Mouse (Mus musculus) myocyte (in vitro differentiated cells): ENCODE measurements around the gene Kcnq4.

Source experiments
- CEBPB ChIP-seq: IDR thresholded peaks from 2 replicates; pipeline ENCODE4 v1.6.1; 2011; ENCODE audit warnings: mild to moderate bottlenecking, moderate library complexity; ENCODE audit not compliant: poor library complexity, insufficient read depth, severe bottlenecking
- E2F4 ChIP-seq: IDR thresholded peaks from one replicate; pipeline ENCODE4 v1.6.1; 2011; ENCODE audit warnings: mild to moderate bottlenecking, control low read depth, moderate library complexity; ENCODE audit not compliant: insufficient read depth
- MYOD1 ChIP-seq, 3 experiments: IDR thresholded peaks; one replicate each; pipeline ENCODE4 v1.6.1; 2011; ENCODE audit warnings: control low read depth in 2 of 3, low read depth in 2 of 3, mild to moderate bottlenecking in 2 of 3, moderate library complexity in 1 of 3; ENCODE audit not compliant: insufficient read length in 2 of 3, control insufficient read depth in 1 of 3
- MYOG ChIP-seq, 3 experiments: IDR thresholded peaks; one replicate each; pipeline ENCODE4 v1.6.1; 2011; ENCODE audit warnings: control low read depth in 2 of 3, low read depth in 2 of 3, mild to moderate bottlenecking in 2 of 3; ENCODE audit not compliant: insufficient read length in 2 of 3, control insufficient read depth in 1 of 3, insufficient read depth in 1 of 3
- POLR2A ChIP-seq: IDR thresholded peaks from one replicate; pipeline ENCODE4 v1.6.1; 2011; ENCODE audit warnings: low read depth, mild to moderate bottlenecking, control low read depth, moderate library complexity; ENCODE audit not compliant: insufficient read length
- USF1 ChIP-seq: IDR thresholded peaks from one replicate; pipeline ENCODE4 v1.6.1; 2011; ENCODE audit warnings: low read depth, mild to moderate bottlenecking, control low read depth, moderate library complexity

DNA sequence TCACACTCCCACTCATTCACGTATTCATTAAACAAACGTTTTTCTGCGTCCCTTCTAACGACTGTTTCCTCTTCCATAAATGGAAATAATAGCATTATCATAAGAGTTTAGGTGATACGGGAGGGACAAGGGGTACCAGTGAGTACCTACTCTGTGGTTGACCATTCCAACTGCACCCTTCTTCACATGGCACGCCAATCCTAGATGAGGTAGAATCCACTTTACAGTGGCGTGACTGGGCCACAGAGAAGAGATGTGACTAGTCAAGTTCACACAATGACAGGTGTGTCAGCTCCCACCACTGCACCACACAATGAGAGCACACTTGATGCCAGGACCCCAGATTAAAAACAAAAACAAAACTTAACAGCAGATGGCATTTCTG lies 98.2 kb downstream of the Kcnq4 start:
- TF ChIP-seq MYOD1 (IDR thresholded peaks at IDR 0.05; ENCODE audit: control insufficient read depth in 1 of 3, insufficient read length in 2 of 3, low read depth in 2 of 3) (no peak), E2F4 (no peak), POLR2A (no peak), USF1 (no peak), MYOG (IDR thresholded peaks at IDR 0.05; ENCODE audit: control insufficient read depth in 1 of 3, insufficient read depth in 1 of 3, insufficient read length in 2 of 3, low read depth in 2 of 3) (no peak), CEBPB (no peak)
